Mouse (Mus musculus) kidney, adult 18-20 months (tissue): Measurements from ENCODE around the gene Wnt7b.

ENCODE experiments used
- DNase-seq: peaks from one replicate; pipeline ENCODE4 v3.0.0; 2021

The Wnt7b gene

GRCm38 (mm10) chr15:85505118-85505925 lies 77.0 kb downstream of the Wnt7b start:
- no peak for DNase-seq

GRCm38 (mm10) chr15:85503127-85503526 lies 79.1 kb downstream of the Wnt7b start, which contains the start of gene 7530416G11Rik:
TSS of gene 7530416G11Rik (minus strand) at chr15:85503227.
- DNase-seq: no peak

- DNase-seq: no peak
These were observed 82.0 kb downstream of the Wnt7b start for GRCm38 (mm10) chr15:85500267-85500666.

- no peak for DNase-seq
These were observed 84.2 kb downstream of the Wnt7b start for GRCm38 (mm10) chr15:85497981-85498475.

- DNase-seq: no peak
These were observed 84.7 kb downstream of the Wnt7b start for GRCm38 (mm10) chr15:85497548-85497947.

GRCm38 (mm10) chr15:85494163-85494621 lies 88.1 kb downstream of the Wnt7b start:
- DNase-seq: no peak

GRCm38 (mm10) chr15:85489751-85490150 lies 92.5 kb downstream of the Wnt7b start:
- no peak for DNase-seq

- no peak for DNase-seq
These were observed 93.4 kb downstream of the Wnt7b start for GRCm38 (mm10) chr15:85488900-85489299.
